Mouse (Mus musculus): ENCODE data around the gene Tspan5. TPM values are rescaled to one million over a fixed set of nuclear protein-coding genes. Genes with fewer than 3 reads are reported as not detected.

Gene Tspan5
- 60.2 and 62.7 TPM in 2 replicates for polyA plus RNA-seq (2015; fragmentation: Nextera tagmentation; extraction: Ambion mirVana)

DNA sequence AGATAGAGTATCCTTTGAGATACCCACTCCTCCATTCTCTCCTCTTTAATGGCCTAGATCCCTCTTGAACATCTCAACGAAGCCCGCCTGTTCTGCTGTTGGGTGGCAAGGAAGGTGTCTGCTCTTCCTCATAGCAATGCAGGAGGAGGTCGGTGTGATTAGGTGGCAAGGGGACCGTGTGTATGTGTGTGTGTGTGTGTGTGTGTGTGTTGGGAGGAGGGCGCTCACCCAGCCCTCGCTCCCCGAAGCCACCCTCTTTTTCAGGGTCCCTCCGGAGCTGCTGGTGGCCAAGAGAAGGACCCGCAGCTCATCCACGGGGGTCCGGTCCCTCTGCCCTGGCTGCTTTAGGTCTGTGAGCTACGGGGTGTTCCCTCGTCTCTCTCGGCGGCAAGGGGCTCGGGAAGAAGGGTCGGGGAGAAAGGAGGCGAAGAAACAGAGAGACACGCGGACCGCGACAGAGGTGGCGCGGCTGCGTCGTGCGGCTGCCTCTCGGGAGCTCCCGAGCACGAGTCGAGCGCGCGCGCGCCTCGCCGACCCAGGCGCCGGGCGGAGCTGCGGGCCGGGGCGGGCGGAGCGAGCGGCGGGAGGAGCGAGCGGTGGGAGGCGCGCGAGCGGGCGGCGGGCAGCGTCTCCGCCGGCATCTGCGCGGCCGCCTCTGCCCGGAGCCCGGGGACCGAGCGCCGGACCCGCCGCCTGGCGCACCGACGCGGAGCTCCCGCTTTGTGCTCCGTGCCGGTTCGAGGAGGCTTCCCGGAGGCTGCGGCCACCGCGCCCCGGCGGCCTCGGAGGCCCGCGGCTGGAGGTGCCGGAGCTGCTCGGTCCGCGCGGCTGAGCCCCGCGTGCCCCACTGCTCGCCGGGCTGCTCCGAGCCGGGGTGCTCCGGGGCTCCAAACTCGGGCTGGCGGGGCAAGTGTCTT, at the start of gene Tspan5:
Gene Tspan5, plus strand, starts transcription at position 547 of the 917 bp plus-strand sequence.
- no peaks in the 10 kb centered on the region for H3K36me3 ChIP-seq (ENCODE audit: poor library complexity, severe bottlenecking)
- H3K9ac ChIP-seq, result peak within 1 kb of the TSS; percentile 93
- peak within 1 kb of the TSS; percentile 79 for H3K4me2 ChIP-seq
- H3K9me3 ChIP-seq (replicated peaks), result no peaks in the 10 kb centered on the region
- peak within 1 kb of the TSS; percentile 91 for H3K27ac ChIP-seq
- peak within 1 kb of the TSS; percentile 87 for H3K4me3 ChIP-seq
- under 1% methylated on average over 87 of the region's 100 CpGs for WGBS
- peak; percentile 91 for ATAC-seq
- peaks cover 28% of the 10 kb centered on the region for H3K4me1 ChIP-seq
- peaks cover 8% of the 10 kb centered on the region; the same call in 1 of the 2 replicates for H3K27me3 ChIP-seq

GRCm38 (mm10) chr3:138692302-138692701, 49.7 kb upstream of the Tspan5 start:
- H3K9ac ChIP-seq, result no peak overlapping the region
- no peaks in the 10 kb centered on the region for H3K36me3 ChIP-seq (ENCODE audit: poor library complexity, severe bottlenecking)
- H3K27me3 ChIP-seq, result no peaks in the 10 kb centered on the region
- H3K4me3 ChIP-seq, result no peak overlapping the region
- WGBS, result 20% methylated on average over 1 of the region's 1 CpGs
- no peak overlapping the region for H3K4me2 ChIP-seq
- no peaks in the 10 kb centered on the region for H3K9me3 ChIP-seq (replicated peaks)
- H3K27ac ChIP-seq, result no peak overlapping the region
- no peaks in the 10 kb centered on the region for H3K4me1 ChIP-seq
- 0 out of 2 replicates have a peak, but pooled peaks have one; percentile 38 for ATAC-seq

DNA sequence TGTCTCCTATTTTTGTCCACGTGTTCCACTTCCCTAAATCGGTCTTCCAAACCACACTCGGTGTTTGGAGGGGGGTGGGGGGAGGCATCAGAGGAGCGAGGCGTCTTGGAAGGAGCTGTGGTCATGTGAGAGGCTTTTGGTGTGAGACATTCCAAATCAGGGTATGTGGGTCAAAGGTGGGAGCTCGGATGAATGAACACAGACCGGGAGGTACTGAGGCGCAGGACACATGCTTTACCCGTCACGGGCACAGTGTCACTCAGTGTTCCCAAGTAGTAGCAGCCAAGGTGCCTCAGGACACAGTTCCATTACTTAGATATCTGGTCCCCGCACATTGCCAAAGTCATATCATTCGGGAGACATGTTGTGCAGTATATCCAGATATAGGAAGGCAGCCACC, 38.6 kb upstream of the Tspan5 start:
- H3K9me3 ChIP-seq (replicated peaks), result 0 out of 2 replicates have a peak, but pooled peaks cover 3% of the 10 kb centered on the region
- no peak overlapping the region for H3K27ac ChIP-seq
- H3K4me3 ChIP-seq, result no peak overlapping the region
- no peak overlapping the region for H3K9ac ChIP-seq
- peaks cover 5% of the 10 kb centered on the region; the same call in 1 of the 2 replicates for H3K4me1 ChIP-seq
- no peaks in the 10 kb centered on the region for H3K36me3 ChIP-seq (ENCODE audit: poor library complexity, severe bottlenecking)
- WGBS, result 87% methylated on average over 12 of the region's 12 CpGs
- H3K4me2 ChIP-seq, result no peak overlapping the region
- ATAC-seq, result no peak
- no peaks in the 10 kb centered on the region for H3K27me3 ChIP-seq

GRCm38 (mm10) chr3:138704469-138704868, 37.5 kb upstream of the Tspan5 start:
- no peak overlapping the region for H3K4me2 ChIP-seq
- H3K36me3 ChIP-seq (ENCODE audit: poor library complexity, severe bottlenecking), result no peaks in the 10 kb centered on the region
- no peaks in the 10 kb centered on the region for H3K27me3 ChIP-seq
- no peak overlapping the region for H3K9ac ChIP-seq
- peaks cover 12% of the 10 kb centered on the region for H3K4me1 ChIP-seq
- 0 out of 2 replicates have a peak, but pooled peaks cover 3% of the 10 kb centered on the region for H3K9me3 ChIP-seq (replicated peaks)
- WGBS, result 89% methylated on average over 9 of the region's 9 CpGs
- no peak overlapping the region for H3K27ac ChIP-seq
- H3K4me3 ChIP-seq, result no peak overlapping the region
- no peak for ATAC-seq

DNA sequence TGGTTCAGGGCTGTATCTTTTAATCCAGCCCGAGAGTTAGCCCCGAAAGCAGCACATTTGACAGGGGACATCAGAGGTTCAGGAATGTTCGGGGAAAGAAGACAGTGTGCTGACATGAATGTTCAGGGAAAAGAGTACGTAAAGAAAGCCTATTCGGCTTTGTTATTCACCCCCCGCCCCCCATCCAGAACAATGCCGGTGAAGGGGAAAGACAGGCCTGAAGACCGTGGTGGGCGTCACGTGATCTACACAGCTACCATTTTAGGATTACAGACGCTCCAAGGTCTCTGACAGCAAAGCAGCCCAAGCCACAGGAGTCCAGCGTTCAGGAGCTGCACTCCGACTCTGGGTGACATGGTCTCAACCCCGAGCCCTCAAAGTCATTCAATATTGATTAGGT, 36.1 kb upstream of the Tspan5 start:
- Histone ChIP-seq H3K36me3 (ENCODE audit: poor library complexity, severe bottlenecking) (no peaks in the 10 kb centered on the region), H3K9me3 (replicated peaks) (0 out of 2 replicates have a peak, but pooled peaks cover 3% of the 10 kb centered on the region), H3K27ac (no peak overlapping the region), H3K4me2 (no peak overlapping the region), H3K27me3 (no peaks in the 10 kb centered on the region), H3K4me3 (no peak overlapping the region), H3K9ac (0 out of 2 replicates have a peak overlapping the region, but pooled peaks have one; percentile 1), H3K4me1 (peaks cover 12% of the 10 kb centered on the region)
- no peak for ATAC-seq
- WGBS, result 56% methylated on average over 14 of the region's 14 CpGs

GRCm38 (mm10) chr3:138709183-138709582, 32.8 kb upstream of the Tspan5 start:
- H3K9me3 ChIP-seq (replicated peaks), result no peaks in the 10 kb centered on the region
- H3K9ac ChIP-seq, result no peak overlapping the region
- WGBS, result 88% methylated on average over 5 of the region's 5 CpGs
- ATAC-seq, result no peak
- H3K27ac ChIP-seq, result no peak overlapping the region
- H3K4me3 ChIP-seq, result no peak overlapping the region
- peaks cover 12% of the 10 kb centered on the region for H3K4me1 ChIP-seq
- no peaks in the 10 kb centered on the region for H3K27me3 ChIP-seq
- H3K4me2 ChIP-seq, result no peak overlapping the region
- no peaks in the 10 kb centered on the region for H3K36me3 ChIP-seq (ENCODE audit: poor library complexity, severe bottlenecking)

DNA sequence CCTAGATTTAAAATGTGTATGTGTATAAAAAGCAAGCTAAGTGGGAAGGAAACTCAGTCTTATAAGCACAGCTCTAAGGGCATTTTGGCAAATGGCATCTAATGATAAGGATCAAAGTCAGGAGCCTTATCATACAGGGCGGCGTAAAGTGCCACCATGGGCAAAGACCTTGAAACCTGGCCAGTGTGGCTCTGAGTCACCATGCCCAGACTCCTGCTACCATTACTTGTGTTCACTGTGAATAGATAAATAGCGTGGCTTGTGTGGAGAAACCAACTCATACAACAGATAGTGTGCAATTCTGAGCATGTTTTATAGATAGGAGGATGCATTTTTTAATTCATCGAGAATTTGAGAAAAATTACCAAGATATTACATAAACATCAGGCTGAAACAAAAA, 30.0 kb upstream of the Tspan5 start:
- peaks cover 13% of the 10 kb centered on the region for H3K4me1 ChIP-seq
- H3K4me2 ChIP-seq, result no peak overlapping the region
- no peaks in the 10 kb centered on the region for H3K9me3 ChIP-seq (replicated peaks)
- no peak for ATAC-seq
- H3K4me3 ChIP-seq, result no peak overlapping the region
- H3K36me3 ChIP-seq (ENCODE audit: poor library complexity, severe bottlenecking), result no peaks in the 10 kb centered on the region
- WGBS, result 93% methylated on average over 4 of the region's 4 CpGs
- no peaks in the 10 kb centered on the region for H3K27me3 ChIP-seq
- H3K27ac ChIP-seq, result no peak overlapping the region
- no peak overlapping the region for H3K9ac ChIP-seq

- H3K4me3 ChIP-seq, result no peak overlapping the region
- H3K27me3 ChIP-seq, result no peaks in the 10 kb centered on the region
- no peaks in the 10 kb centered on the region for H3K36me3 ChIP-seq (ENCODE audit: poor library complexity, severe bottlenecking)
- WGBS, result 77% methylated on average over 11 of the region's 11 CpGs
- no peaks in the 10 kb centered on the region for H3K9me3 ChIP-seq (replicated peaks)
- no peak overlapping the region for H3K4me2 ChIP-seq
- no peak overlapping the region for H3K9ac ChIP-seq
- no peak overlapping the region for H3K27ac ChIP-seq
- ATAC-seq, result peak; percentile 52; the same call in 1 of the 2 replicates
- H3K4me1 ChIP-seq, result peaks cover 19% of the 10 kb centered on the region
These were observed 29.4 kb upstream of the Tspan5 start for GRCm38 (mm10) chr3:138712452-138713140.

- ATAC-seq, result peak; percentile 39
These were observed 28.9 kb upstream of the Tspan5 start for GRCm38 (mm10) chr3:138713141-138713540.

GRCm38 (mm10) chr3:138714788-138715187, 27.2 kb upstream of the Tspan5 start:
- Histone ChIP-seq H3K36me3 (ENCODE audit: poor library complexity, severe bottlenecking) (no peaks in the 10 kb centered on the region), H3K27ac (no peak overlapping the region), H3K4me3 (no peak overlapping the region), H3K27me3 (no peaks in the 10 kb centered on the region), H3K4me1 (peaks cover 11% of the 10 kb centered on the region; the same call in 1 of the 2 replicates), H3K9me3 (replicated peaks) (no peaks in the 10 kb centered on the region), H3K9ac (no peak overlapping the region), H3K4me2 (no peak overlapping the region)
- ATAC-seq, result no peak
- WGBS, result 60% methylated on average over 2 of the region's 2 CpGs

More at GRCm38 (mm10) chr3:138713141-138713540, 28.9 kb upstream of the Tspan5 start:
- H3K9me3 ChIP-seq (replicated peaks), result no peaks in the 10 kb centered on the region
- H3K27me3 ChIP-seq, result no peaks in the 10 kb centered on the region
- 53% methylated on average over 6 of the region's 6 CpGs for WGBS
- H3K4me1 ChIP-seq, result peaks cover 19% of the 10 kb centered on the region
- no peak overlapping the region for H3K4me2 ChIP-seq
- H3K4me3 ChIP-seq, result no peak overlapping the region
- H3K27ac ChIP-seq, result no peak overlapping the region
- H3K36me3 ChIP-seq (ENCODE audit: poor library complexity, severe bottlenecking), result no peaks in the 10 kb centered on the region
- no peak overlapping the region for H3K9ac ChIP-seq

DNA sequence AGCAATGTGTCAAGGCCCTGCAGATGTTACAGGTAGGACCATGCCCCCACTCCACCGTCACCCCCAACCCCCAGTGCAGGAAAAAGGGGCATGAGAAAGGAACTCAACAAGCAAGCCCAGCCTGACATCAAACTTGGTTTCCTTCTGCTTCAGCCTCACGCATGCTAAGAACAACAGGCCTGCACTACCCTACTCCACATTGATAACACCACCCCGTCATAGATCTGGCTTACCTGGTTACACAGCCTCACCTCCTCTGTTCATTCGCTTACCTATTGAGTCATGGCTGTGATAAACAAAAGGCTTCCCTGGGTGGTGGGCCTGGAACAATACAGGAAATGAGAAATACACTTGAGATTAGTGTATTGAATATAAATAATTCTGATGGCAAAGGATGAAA, 26.8 kb upstream of the Tspan5 start:
- Histone ChIP-seq H3K27ac (no peak overlapping the region), H3K4me3 (no peak overlapping the region), H3K36me3 (ENCODE audit: poor library complexity, severe bottlenecking) (no peaks in the 10 kb centered on the region), H3K9ac (no peak overlapping the region), H3K4me1 (peaks cover 11% of the 10 kb centered on the region; the same call in 1 of the 2 replicates), H3K4me2 (no peak overlapping the region), H3K9me3 (replicated peaks) (no peaks in the 10 kb centered on the region), H3K27me3 (no peaks in the 10 kb centered on the region)
- WGBS, result 78% methylated on average over 4 of the region's 4 CpGs
- no peak for ATAC-seq

GRCm38 (mm10) chr3:138717040-138717439, 25.0 kb upstream of the Tspan5 start:
- H3K4me2 ChIP-seq, result no peak overlapping the region
- H3K27me3 ChIP-seq, result no peaks in the 10 kb centered on the region
- peak; percentile 80 for ATAC-seq
- no peaks in the 10 kb centered on the region for H3K9me3 ChIP-seq (replicated peaks)
- 40% methylated on average over 5 of the region's 5 CpGs for WGBS
- H3K4me1 ChIP-seq, result peaks cover 11% of the 10 kb centered on the region; the same call in 1 of the 2 replicates
- H3K36me3 ChIP-seq (ENCODE audit: poor library complexity, severe bottlenecking), result no peaks in the 10 kb centered on the region
- no peak overlapping the region for H3K27ac ChIP-seq
- H3K9ac ChIP-seq, result no peak overlapping the region
- H3K4me3 ChIP-seq, result no peak overlapping the region
